Mouse (Mus musculus): ENCODE measurements around the gene Bdh1. TPM values are rescaled to one million over a fixed set of nuclear protein-coding genes. Genes with fewer than 3 reads are reported as not detected.
A peak's percentile ranks its signal among the peaks of the same experiment; 100 is the strongest.
"Not testable (repeated sequence)": the region's sequence is repeated elsewhere in the genome, so short reads cannot be mapped to it uniquely, and the experiment has no call there.

Gene Bdh1
- polyA plus RNA-seq, 1 experiment from 2014 or later = 143 TPM

DNA sequence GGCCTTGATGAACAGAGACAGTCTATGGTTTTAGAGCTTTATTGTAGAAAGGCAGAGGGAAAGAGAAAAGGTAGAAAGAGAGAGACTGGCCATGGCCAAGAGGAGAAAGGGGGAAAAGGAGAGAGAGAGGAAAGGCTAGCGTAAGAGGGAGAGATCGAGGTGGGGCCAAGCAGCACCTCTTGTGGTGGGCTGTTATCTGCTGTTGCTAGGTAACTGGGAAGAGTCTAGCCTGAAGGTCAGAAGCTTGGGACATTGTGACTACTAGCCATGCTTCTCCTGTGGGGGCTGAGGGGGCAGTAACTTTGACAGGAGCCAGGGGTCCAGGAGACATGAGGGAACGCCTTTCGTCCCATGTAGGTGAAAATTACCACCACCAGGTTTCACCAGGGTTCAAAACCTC is 48.7 kb downstream of the Bdh1 start:
- H3K4me3 ChIP-seq (replicated peaks); H3K4me2 ChIP-seq; ATAC-seq (ENCODE audit: low FRiP score); H3K27me3 ChIP-seq (replicated peaks); H3K9ac ChIP-seq (replicated peaks); H3K9me3 ChIP-seq (replicated peaks); H3K36me3 ChIP-seq; H3K27ac ChIP-seq (replicated peaks): not testable (repeated sequence)
- WGBS = 85% methylated on average over 4 of the region's 4 CpGs
- H3K4me1 ChIP-seq = peaks cover 15% of the 10 kb centered on the region

- no peak overlapping the region for H3K27ac ChIP-seq (replicated peaks)
- ATAC-seq (ENCODE audit: low FRiP score) = no peak
- no peak overlapping the region for H3K4me3 ChIP-seq (replicated peaks)
- WGBS = 95% methylated on average over 5 of the region's 5 CpGs
- H3K9ac ChIP-seq (replicated peaks) = no peak overlapping the region
- no peaks in the 10 kb centered on the region for H3K9me3 ChIP-seq (replicated peaks)
- H3K4me2 ChIP-seq = no peak overlapping the region
- H3K27me3 ChIP-seq (replicated peaks) = no peaks in the 10 kb centered on the region
- H3K36me3 ChIP-seq = no peaks in the 10 kb centered on the region
- peaks cover 15% of the 10 kb centered on the region for H3K4me1 ChIP-seq
Observed at GRCm38 (mm10) chr16:31471994-31472393, 49.9 kb downstream of the Bdh1 start.

- no peak overlapping the region for H3K9ac ChIP-seq (replicated peaks)
- H3K4me1 ChIP-seq = peaks cover 15% of the 10 kb centered on the region
- no peak overlapping the region for H3K4me2 ChIP-seq
- H3K27ac ChIP-seq (replicated peaks) = no peak overlapping the region
- 96% methylated on average over 1 of the region's 1 CpGs for WGBS
- H3K27me3 ChIP-seq (replicated peaks) = no peaks in the 10 kb centered on the region
- H3K9me3 ChIP-seq (replicated peaks) = no peaks in the 10 kb centered on the region
- no peak for ATAC-seq (ENCODE audit: low FRiP score)
- no peak overlapping the region for H3K4me3 ChIP-seq (replicated peaks)
- no peaks in the 10 kb centered on the region for H3K36me3 ChIP-seq
Observed at GRCm38 (mm10) chr16:31473226-31473625, 51.1 kb downstream of the Bdh1 start.

GRCm38 (mm10) chr16:31475123-31475968 is 53.3 kb downstream of the Bdh1 start:
- H3K27me3 ChIP-seq (replicated peaks) = no peaks in the 10 kb centered on the region
- no peaks in the 10 kb centered on the region for H3K36me3 ChIP-seq
- H3K4me2 ChIP-seq = no peak overlapping the region
- peak overlapping the region; percentile 51 for H3K27ac ChIP-seq (replicated peaks)
- ATAC-seq (ENCODE audit: low FRiP score) = no peak
- no peak overlapping the region for H3K4me3 ChIP-seq (replicated peaks)
- 0 out of 2 replicates have a peak, but pooled peaks cover 6% of the 10 kb centered on the region for H3K9me3 ChIP-seq (replicated peaks)
- 49% methylated on average over 9 of the region's 9 CpGs for WGBS
- H3K9ac ChIP-seq (replicated peaks) = no peak overlapping the region
- H3K4me1 ChIP-seq = peaks cover 15% of the 10 kb centered on the region

DNA sequence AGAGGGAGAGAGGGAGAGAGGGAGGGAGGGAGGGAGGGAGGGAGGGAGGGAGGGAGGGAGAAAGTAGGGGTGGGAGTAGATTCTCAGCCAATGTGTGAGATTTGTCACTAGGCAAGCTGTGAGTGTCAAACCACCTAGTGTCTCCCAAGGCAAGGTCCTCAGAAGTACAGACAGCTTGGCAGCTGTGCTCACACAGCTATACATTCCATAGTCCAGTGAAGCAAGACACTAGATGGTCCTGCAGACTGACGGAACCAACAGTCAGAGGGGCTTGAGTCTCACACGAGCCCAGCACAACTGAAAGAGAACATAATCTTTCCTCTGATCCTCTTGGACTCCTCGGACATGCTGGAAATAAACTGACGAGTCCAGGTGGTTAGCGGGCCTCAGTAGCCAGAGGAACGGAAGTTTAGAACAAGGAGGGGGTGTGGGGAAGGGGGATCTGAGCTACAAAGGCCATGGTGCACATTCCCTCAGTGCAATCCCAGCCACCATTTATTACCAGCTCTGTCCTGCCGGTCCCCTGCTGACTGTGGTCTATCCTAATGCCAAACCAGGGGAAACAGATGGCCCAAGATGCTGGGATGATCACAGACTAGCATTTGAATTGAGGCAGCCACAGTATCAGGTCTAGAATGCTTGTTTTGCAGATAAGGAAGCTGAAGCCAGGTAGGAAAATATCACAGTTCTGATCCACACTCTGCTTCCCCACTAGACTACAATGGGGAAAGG is 55.0 kb downstream of the Bdh1 start:
- Histone ChIP-seq H3K27ac (replicated peaks) (no peak overlapping the region), H3K27me3 (replicated peaks) (no peaks in the 10 kb centered on the region), H3K9me3 (replicated peaks) (0 out of 2 replicates have a peak, but pooled peaks cover 6% of the 10 kb centered on the region), H3K4me1 (peaks cover 15% of the 10 kb centered on the region), H3K4me3 (replicated peaks) (no peak overlapping the region), H3K9ac (replicated peaks) (no peak overlapping the region), H3K36me3 (no peaks in the 10 kb centered on the region), H3K4me2 (no peak overlapping the region)
- ATAC-seq (ENCODE audit: low FRiP score) = no peak
- 47% methylated on average over 7 of the region's 7 CpGs for WGBS

GRCm38 (mm10) chr16:31485336-31485735 is 63.3 kb downstream of the Bdh1 start:
- no peak for ATAC-seq (ENCODE audit: low FRiP score)
- Histone ChIP-seq H3K4me2 (no peak overlapping the region), H3K4me3 (replicated peaks) (no peak overlapping the region), H3K9ac (replicated peaks) (no peak overlapping the region), H3K4me1 (peaks cover 11% of the 10 kb centered on the region), H3K27ac (replicated peaks) (no peak overlapping the region), H3K9me3 (replicated peaks) (no peaks in the 10 kb centered on the region), H3K27me3 (replicated peaks) (no peaks in the 10 kb centered on the region), H3K36me3 (no peaks in the 10 kb centered on the region)
- 96% methylated on average over 5 of the region's 5 CpGs for WGBS

DNA sequence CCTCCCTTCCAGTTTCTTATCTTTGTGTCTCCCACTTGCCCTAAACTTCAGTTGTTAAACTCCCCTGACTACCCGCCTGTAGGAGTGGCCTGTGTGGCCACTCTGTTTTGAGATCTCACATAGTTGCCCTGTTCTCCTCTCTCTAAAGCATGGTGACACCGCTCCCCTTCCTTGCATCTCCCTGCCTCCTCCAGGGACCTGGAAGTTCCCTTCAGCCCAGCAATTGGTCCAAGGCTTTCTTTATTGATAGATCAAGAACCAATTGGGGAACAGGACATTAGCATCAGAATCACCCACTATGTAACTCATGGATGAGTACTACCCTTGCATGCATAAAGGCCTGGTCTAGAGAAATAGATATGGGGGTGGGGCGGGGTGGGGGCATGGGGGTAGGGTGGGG is 65.2 kb downstream of the Bdh1 start:
- WGBS = 90% methylated on average over 3 of the region's 3 CpGs
- Histone ChIP-seq H3K27me3 (replicated peaks) (0 out of 2 replicates have a peak, but pooled peaks cover 3% of the 10 kb centered on the region), H3K9ac (replicated peaks) (no peak overlapping the region), H3K4me1 (peaks cover 11% of the 10 kb centered on the region), H3K9me3 (replicated peaks) (no peaks in the 10 kb centered on the region), H3K4me2 (no peak overlapping the region), H3K36me3 (no peaks in the 10 kb centered on the region), H3K27ac (replicated peaks) (no peak overlapping the region), H3K4me3 (replicated peaks) (no peak overlapping the region)
- ATAC-seq (ENCODE audit: low FRiP score) = no peak

- no peaks in the 10 kb centered on the region for H3K9me3 ChIP-seq (replicated peaks)
- no peak overlapping the region for H3K4me3 ChIP-seq (replicated peaks)
- no peaks in the 10 kb centered on the region for H3K36me3 ChIP-seq
- 16% methylated on average over 3 of the region's 3 CpGs for WGBS
- no peak overlapping the region for H3K9ac ChIP-seq (replicated peaks)
- H3K27me3 ChIP-seq (replicated peaks) = 0 out of 2 replicates have a peak, but pooled peaks cover 3% of the 10 kb centered on the region
- 0 out of 2 replicates have a peak, but pooled peaks have one; percentile 13 for ATAC-seq (ENCODE audit: low FRiP score)
- H3K4me1 ChIP-seq = peaks cover 27% of the 10 kb centered on the region
- H3K4me2 ChIP-seq = no peak overlapping the region
- peak overlapping the region; percentile 51; the same call in 1 of the 2 replicates for H3K27ac ChIP-seq (replicated peaks)
Observed at GRCm38 (mm10) chr16:31489096-31489495, 67.0 kb downstream of the Bdh1 start.

DNA sequence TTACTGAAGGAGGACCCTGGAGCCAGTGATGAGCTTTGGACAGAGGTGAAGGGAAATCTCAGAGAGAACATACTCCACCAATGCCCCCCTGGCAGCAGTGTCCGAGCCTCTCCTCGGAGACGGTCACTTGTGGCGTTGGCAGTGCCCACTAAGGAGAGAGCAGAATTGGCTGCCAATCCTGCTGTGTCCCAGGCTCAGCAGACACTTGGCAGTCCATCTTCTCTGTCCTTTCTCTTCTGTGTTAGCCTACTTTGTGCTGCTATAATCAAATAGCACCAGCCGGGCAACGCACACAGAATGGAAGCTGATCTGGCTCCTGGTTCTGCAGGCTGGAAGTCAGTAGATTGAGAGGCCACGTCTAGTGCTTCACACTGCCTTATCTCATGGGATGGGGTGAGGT is 68.9 kb downstream of the Bdh1 start:
- Histone ChIP-seq H3K9me3 (replicated peaks) (no peaks in the 10 kb centered on the region), H3K27ac (replicated peaks) (no peak overlapping the region), H3K4me1 (peaks cover 29% of the 10 kb centered on the region), H3K9ac (replicated peaks) (no peak overlapping the region), H3K36me3 (no peaks in the 10 kb centered on the region), H3K4me3 (replicated peaks) (no peak overlapping the region), H3K27me3 (replicated peaks) (0 out of 2 replicates have a peak, but pooled peaks cover 3% of the 10 kb centered on the region), H3K4me2 (no peak overlapping the region)
- no peak for ATAC-seq (ENCODE audit: low FRiP score)
- WGBS = 80% methylated on average over 7 of the region's 7 CpGs

DNA sequence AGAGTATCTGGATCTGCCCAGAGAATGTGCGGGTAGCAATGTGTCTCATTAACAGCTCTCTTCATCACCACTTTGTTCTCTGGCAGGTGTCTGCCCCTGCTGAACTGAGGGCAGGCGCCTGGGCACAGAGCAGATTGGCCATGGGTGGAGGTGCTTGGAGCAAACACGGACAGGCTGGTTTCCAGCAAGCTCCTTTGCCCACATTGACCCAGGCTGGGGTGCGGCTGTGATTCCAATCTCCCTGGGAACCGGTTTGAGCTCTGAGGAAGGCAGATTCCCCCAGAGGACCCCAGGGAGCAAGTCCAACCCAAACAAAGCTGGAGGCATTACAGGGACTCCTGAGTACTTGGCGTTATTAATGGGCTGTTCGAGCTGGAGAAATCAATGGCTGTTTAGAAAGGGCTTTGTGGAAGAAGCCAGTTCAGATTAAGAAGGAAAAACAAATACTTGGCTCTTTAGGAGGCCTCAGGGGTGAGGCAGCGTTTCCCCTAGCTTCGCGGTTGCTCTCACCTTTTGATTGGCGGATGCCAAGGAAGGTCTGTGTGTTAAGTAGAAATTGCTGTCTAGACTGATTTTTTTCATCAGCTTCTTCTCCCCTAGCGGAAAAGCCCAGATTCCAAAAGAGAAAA is 71.0 kb downstream of the Bdh1 start:
- Histone ChIP-seq H3K9me3 (replicated peaks) (no peaks in the 10 kb centered on the region), H3K4me2 (no peak overlapping the region), H3K27me3 (replicated peaks) (0 out of 2 replicates have a peak, but pooled peaks cover 6% of the 10 kb centered on the region), H3K36me3 (no peaks in the 10 kb centered on the region), H3K27ac (replicated peaks) (0 out of 2 replicates have a peak overlapping the region, but pooled peaks have one; percentile 10), H3K4me3 (replicated peaks) (no peak overlapping the region), H3K9ac (replicated peaks) (no peak overlapping the region), H3K4me1 (peaks cover 31% of the 10 kb centered on the region)
- peak; percentile 39; the same call in 1 of the 2 replicates for ATAC-seq (ENCODE audit: low FRiP score)
- WGBS = 26% methylated on average over 12 of the region's 12 CpGs

- Histone ChIP-seq H3K27me3 (replicated peaks) (0 out of 2 replicates have a peak, but pooled peaks cover 9% of the 10 kb centered on the region), H3K9me3 (replicated peaks) (no peaks in the 10 kb centered on the region), H3K36me3 (no peaks in the 10 kb centered on the region), H3K4me3 (replicated peaks) (no peak overlapping the region), H3K27ac (replicated peaks) (0 out of 2 replicates have a peak overlapping the region, but pooled peaks have one; percentile 10), H3K9ac (replicated peaks) (no peak overlapping the region), H3K4me1 (peaks cover 29% of the 10 kb centered on the region), H3K4me2 (no peak overlapping the region)
- WGBS = 48% methylated on average over 6 of the region's 6 CpGs
- ATAC-seq (ENCODE audit: low FRiP score) = no peak
Observed at GRCm38 (mm10) chr16:31493550-31493965, 71.5 kb downstream of the Bdh1 start.

Measured in neural tube, embryonic 15.5 days (tissue).